Mouse (Mus musculus) MEL (cell line): ENCODE data around the gene Pea15a.

Experiments
- BHLHE40 ChIP-seq: IDR thresholded peaks from 2 replicates; pipeline ENCODE4 v1.6.1; 2012; ENCODE audit warnings: low read depth, mild to moderate bottlenecking, inconsistent platforms, low read length, improper control_type of control experiment, borderline replicate concordance
- CHD2 ChIP-seq: IDR thresholded peaks from 2 replicates; pipeline ENCODE4 v1.6.1; 2011; ENCODE audit warnings: low read length, improper control_type of control experiment
- CTCF ChIP-seq, 3 experiments: IDR thresholded peaks in 2 of 3; conservative IDR thresholded peaks in 1 of 3; 2 replicates each; pipeline ENCODE4 v1.5.1; 2011 to 2012; ENCODE audit warnings: low read length in 3 of 3, low read depth in 2 of 3, mild to moderate bottlenecking in 2 of 3, improper control_type of control experiment in 1 of 3, inconsistent platforms in 1 of 3, mixed read lengths in 1 of 3, moderate library complexity in 1 of 3; ENCODE audit not compliant: control insufficient read depth in 1 of 3, insufficient read depth in 1 of 3, poor library complexity in 1 of 3, severe bottlenecking in 1 of 3
- ELF1 ChIP-seq: IDR thresholded peaks from 2 replicates; pipeline ENCODE4 v1.6.1; 2014; ENCODE audit warnings: low read depth, mild to moderate bottlenecking, inconsistent platforms, low read length, improper control_type of control experiment, moderate library complexity
- GATA1 ChIP-seq: IDR thresholded peaks from 2 replicates; pipeline ENCODE4 v1.6.1; 2011; ENCODE audit warnings: low read depth, low read length, improper control_type of control experiment
- JUND ChIP-seq: IDR thresholded peaks from 2 replicates; pipeline ENCODE4 v1.6.1; 2011; ENCODE audit warnings: low read depth, mild to moderate bottlenecking, improper control_type of control experiment, low read length
- MAX ChIP-seq: IDR thresholded peaks from 2 replicates; pipeline ENCODE4 v1.6.1; 2011; ENCODE audit warnings: low read length, improper control_type of control experiment
- MXI1 ChIP-seq: IDR thresholded peaks from 2 replicates; pipeline ENCODE4 v1.6.1; 2011; ENCODE audit warnings: mild to moderate bottlenecking, low read depth, low read length, improper control_type of control experiment
- POLR2A ChIP-seq, 2 experiments: IDR thresholded peaks; 2 replicates each; pipeline ENCODE4 v1.6.1; 2011 to 2012; ENCODE audit warnings: low read length in 2 of 2, mild to moderate bottlenecking in 2 of 2, control low read depth in 1 of 2, improper control_type of control experiment in 1 of 2, low read depth in 1 of 2, moderate library complexity in 1 of 2; ENCODE audit not compliant: control insufficient read depth in 1 of 2, insufficient read depth in 1 of 2, poor library complexity in 1 of 2
- POLR2AphosphoS2 ChIP-seq: IDR thresholded peaks from 2 replicates; pipeline ENCODE4 v1.6.1; 2011; ENCODE audit warnings: low read length, improper control_type of control experiment
- SIN3A ChIP-seq: IDR thresholded peaks from 2 replicates; pipeline ENCODE4 v1.6.1; 2012; ENCODE audit warnings: low read length, improper control_type of control experiment, inconsistent platforms
- USF2 ChIP-seq, 2 experiments: IDR thresholded peaks; 2 replicates each; pipeline ENCODE4 v1.6.1; 2011 to 2012; ENCODE audit warnings: improper control_type of control experiment in 2 of 2, low read length in 2 of 2, borderline replicate concordance in 1 of 2, inconsistent platforms in 1 of 2, low read depth in 1 of 2, mild to moderate bottlenecking in 1 of 2; ENCODE audit not compliant: insufficient read depth in 1 of 2
- ZC3H11A ChIP-seq: IDR thresholded peaks from 2 replicates; pipeline ENCODE4 v1.6.1; 2012; ENCODE audit warnings: low read depth, mild to moderate bottlenecking, inconsistent platforms, low read length, improper control_type of control experiment

GRCm38 (mm10) chr1:172206141-172206917 is at the start of gene Pea15a:
- TF ChIP-seq SIN3A (no peak), CHD2 (no peak), BHLHE40 (no peak), POLR2A (IDR thresholded peaks at IDR 0.05; ENCODE audit: control insufficient read depth in 1 of 2, insufficient read depth in 1 of 2, low read depth in 1 of 2, low read length in 2 of 2, poor library complexity in 1 of 2) (peak; percentile 24 to 48; a peak in 2 of 4 replicates), MXI1 (no peak; the same call in 1 of the 2 replicates), JUND (no peak), ZC3H11A (no peak), CTCF (IDR thresholded peaks at IDR 0.05 in 2 of 3, conservative IDR thresholded peaks at IDR 0.05 in 1 of 3; ENCODE audit: control insufficient read depth in 1 of 3, insufficient read depth in 1 of 3, low read depth in 2 of 3, low read length in 3 of 3, poor library complexity in 1 of 3, severe bottlenecking in 1 of 3) (no peak), USF2 (IDR thresholded peaks at IDR 0.05; ENCODE audit: borderline replicate concordance in 1 of 2, insufficient read depth in 1 of 2, low read depth in 1 of 2, low read length in 2 of 2) (no peak), POLR2AphosphoS2 (no peak), MAX (no peak), GATA1 (no peak), ELF1 (no peak)
